ENCODE assay signal across 10 mouse cellular contexts in genomic region chr1:53713383-53713782, GRCm38 (mm10). TPM values are rescaled to one million over a fixed set of nuclear protein-coding genes. Genes with fewer than 3 reads are reported as not detected.
A peak's percentile ranks its signal among the peaks of the same experiment; 100 is the strongest.
DNase-seq lines count a peak whose midpoint lies in the region; ATAC-seq and TF ChIP-seq lines count a peak whose summit lies in the region.
"Not testable (repeated sequence)": the region's sequence is repeated elsewhere in the genome, so short reads cannot be mapped to it uniquely, and the experiment has no call there.
"Had no signal": no experiment of that assay in that cellular context is flagged by ENCODE, and none has a peak within 500 bp of the region (broad histone marks: within the 10 kb centered on the region; RNA-seq: fewer than 3 reads in every experiment).

No protein-coding gene starts in this region.

- H3K4me3 ChIP-seq in forebrain, postnatal 0 days (ENCODE audit: low read depth, low read length); hindbrain, embryonic 15.5 days; lung, embryonic 14.5 days (ENCODE audit: low read depth, low read length); midbrain, postnatal 0 days (ENCODE audit: low read depth, low read length): not testable (repeated sequence)

- DNase-seq in brain, embryonic 14.5 days (ENCODE audit: low read depth): peak; percentile 24
- not testable (repeated sequence) for DNase-seq in forebrain, postnatal 0 days; lung, embryonic 14.5 days; midbrain, postnatal 0 days (ENCODE audit: low spot score)
- peak; percentile 20 to 38 for DNase-seq in layer of hippocampus, adult 8-10 months (ENCODE audit: low spot score in 2 of 2)
- DNase-seq in left cerebral cortex, adult 8-10 months (ENCODE audit: low spot score in 2 of 2): peak; percentile 6 to 59
- peak; percentile 51 for DNase-seq in right cerebral cortex, adult 18-20 months

- TF ChIP-seq POLR2A in brain, embryonic 14.5 days (IDR thresholded peaks at IDR 0.05; ENCODE audit: borderline replicate concordance, extremely low read depth, insufficient read depth, insufficient read length, poor library complexity, severe bottlenecking): not testable (repeated sequence)

- H3K9me3 ChIP-seq in forebrain, postnatal 0 days (ENCODE audit: low read length); hindbrain, embryonic 15.5 days; lung, embryonic 14.5 days (ENCODE audit: low read depth, low read length); midbrain, postnatal 0 days (ENCODE audit: low read length): not testable (repeated sequence)

- not testable (repeated sequence) for H3K27ac ChIP-seq in forebrain, postnatal 0 days (ENCODE audit: low read depth, low read length); hindbrain, embryonic 15.5 days (replicated peaks); lung, embryonic 14.5 days (ENCODE audit: low read depth); midbrain, postnatal 0 days (ENCODE audit: low read depth, low read length)

- not testable (repeated sequence) for TF ChIP-seq CTCF in brain, embryonic 14.5 days (IDR thresholded peaks at IDR 0.05; ENCODE audit: borderline replicate concordance, extremely low read depth, insufficient read depth, insufficient read length); forebrain, postnatal 0 days (IDR thresholded peaks at IDR 0.05; ENCODE audit: low read depth); lung, embryonic 14.5 days (IDR thresholded peaks at IDR 0.05; ENCODE audit: low read depth); midbrain, postnatal 0 days (IDR thresholded peaks at IDR 0.05)

- not testable (repeated sequence) for H3K36me3 ChIP-seq in forebrain, postnatal 0 days (ENCODE audit: insufficient read depth); hindbrain, embryonic 15.5 days; lung, embryonic 14.5 days (ENCODE audit: insufficient read depth); midbrain, postnatal 0 days (ENCODE audit: insufficient read depth, low read length)

- H3K27me3 ChIP-seq in forebrain, postnatal 0 days (ENCODE audit: insufficient read depth, low read length); hindbrain, embryonic 15.5 days; lung, embryonic 14.5 days (ENCODE audit: insufficient read depth, low read length); midbrain, postnatal 0 days (ENCODE audit: insufficient read depth, low read length): not testable (repeated sequence)

- not testable (repeated sequence) for H3K9ac ChIP-seq in forebrain, postnatal 0 days; hindbrain, embryonic 15.5 days; lung, embryonic 14.5 days; midbrain, postnatal 0 days (replicated peaks; ENCODE audit: low read length, poor library complexity, severe bottlenecking)

- peak; percentile 73 for ATAC-seq in forebrain, postnatal 0 days
- peak; percentile 68 for ATAC-seq in hindbrain, embryonic 15.5 days (ENCODE audit: low FRiP score, low read depth)
- peak; percentile 77; the same call in 1 of the 2 replicates for ATAC-seq in lung, embryonic 14.5 days (ENCODE audit: insufficient read depth)
- ATAC-seq in midbrain, postnatal 0 days (ENCODE audit: low FRiP score): peak; percentile 55; the same call in 1 of the 2 replicates

- H3K4me2 ChIP-seq in forebrain, postnatal 0 days (ENCODE audit: low read depth); hindbrain, embryonic 15.5 days; lung, embryonic 14.5 days; midbrain, postnatal 0 days (ENCODE audit: low read depth, low read length, poor library complexity, severe bottlenecking): not testable (repeated sequence)

- 15% methylated on average over 2 of the region's 3 CpGs for WGBS in forebrain, postnatal 0 days
- 38% methylated on average over 2 of the region's 3 CpGs for WGBS in hindbrain, embryonic 15.5 days
- 32% methylated on average over 2 of the region's 3 CpGs for WGBS in lung, embryonic 14.5 days
- WGBS in midbrain, postnatal 0 days: 25% methylated on average over 2 of the region's 3 CpGs

- not testable (repeated sequence) for H3K4me1 ChIP-seq in forebrain, postnatal 0 days (ENCODE audit: insufficient read depth); hindbrain, embryonic 15.5 days (replicated peaks); lung, embryonic 14.5 days (ENCODE audit: insufficient read depth); midbrain, postnatal 0 days (ENCODE audit: insufficient read depth, low read length)

RNA-seq across cellular contexts. Expression of gene Dnah7a, which starts 6.8 kb away (rescaled TPM):
- 7.8 and 10.7 TPM in 2 replicates for polyA plus RNA-seq in brain, embryonic 14.5 days (2012; rRNA removed)
- 3.7 and 9.5 TPM in 2 replicates for total RNA-seq in forebrain, postnatal 0 days (2014; rRNA removed)
- 13.2 and 15.0 TPM in 2 replicates for polyA plus RNA-seq in forebrain, postnatal 0 days (2015; fragmentation: Nextera tagmentation; extraction: Ambion mirVana)
- 10.8 and 11.3 TPM in 2 replicates for polyA plus RNA-seq in hindbrain, embryonic 15.5 days (2015; fragmentation: Nextera tagmentation; extraction: Ambion mirVana)
- total RNA-seq in layer of hippocampus, adult 8-10 months (2022): 1 to 10 TPM; 3.9 to 5.5 (median 5.0) TPM
- total RNA-seq in left cerebral cortex, adult 8-10 months (2022): 1 to 10 TPM; 4.9 to 7.5 (median 6.8) TPM
- 1.4 and 2.3 TPM in 2 replicates for polyA plus RNA-seq in lung, embryonic 14.5 days (2014; fragmentation: Nextera tagmentation; extraction: Ambion mirVana)
- total RNA-seq in midbrain, postnatal 0 days (2014; rRNA removed): 4.5 and 5.7 TPM in 2 replicates
- polyA plus RNA-seq in midbrain, postnatal 0 days (2015; fragmentation: Nextera tagmentation; extraction: Ambion mirVana): 11.7 and 12.0 TPM in 2 replicates
- total RNA-seq: gastrocnemius, adult 8-10 months had no signal
- polyA plus RNA-seq: liver, embryonic 12.5 days had no signal
